Mouse (Mus musculus): Measurements from ENCODE around the gene Yme1l1.
A peak's percentile ranks its signal among the peaks of the same experiment; 100 is the strongest.

DNA sequence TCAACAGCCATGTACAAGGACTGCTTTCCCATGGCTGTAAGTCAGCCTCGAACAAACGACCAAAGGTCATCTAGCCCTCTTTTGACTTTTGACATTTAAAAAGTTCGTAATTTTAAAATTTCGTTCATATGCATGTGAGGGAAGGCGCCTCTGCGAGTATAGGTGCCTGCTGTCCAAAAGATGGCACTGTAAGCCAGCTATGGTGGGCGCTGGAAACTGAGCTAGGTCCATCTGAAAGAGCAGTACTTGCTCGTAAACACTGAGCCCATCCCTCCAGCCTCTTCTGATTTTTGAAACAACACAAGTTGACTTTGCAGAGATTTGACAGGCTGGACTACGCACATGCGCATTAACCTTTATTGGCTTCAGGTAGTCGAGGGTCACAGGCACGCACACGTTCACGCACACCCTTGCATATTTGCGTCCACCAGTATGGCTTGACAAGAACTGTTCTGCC lies 50.9 kb downstream of the Yme1l1 start, which contains the start of gene 4931423N10Rik:
- TF ChIP-seq CTCF (IDR thresholded peaks at IDR 0.05; ENCODE audit: low read depth) (peak; percentile 26), EP300 (IDR thresholded peaks at IDR 0.05; ENCODE audit: low read depth) (no peak)
